Mouse (Mus musculus): ENCODE measurements around the gene Slc35e3.

DNA sequence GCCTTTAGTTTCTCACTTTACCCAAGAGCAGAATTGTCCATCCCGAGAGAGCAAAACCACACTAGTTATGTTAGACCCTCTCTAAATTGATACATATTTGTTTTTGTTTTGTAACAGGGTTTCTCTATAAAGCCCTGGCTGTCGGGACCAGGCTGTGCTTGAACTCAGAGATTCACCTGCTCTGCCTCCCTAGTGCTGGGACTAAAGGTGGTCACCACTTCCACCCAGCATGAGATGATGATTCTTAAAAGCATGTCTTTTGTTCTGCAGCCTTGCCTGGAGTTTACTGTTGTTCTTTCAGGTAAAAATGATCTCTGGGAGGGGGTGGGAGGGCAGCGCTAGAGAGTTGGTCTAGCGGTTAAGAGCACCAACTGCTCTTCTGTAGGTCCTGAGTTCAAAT is 19.8 kb downstream of the Slc35e3 start:
- TF ChIP-seq EP300 (IDR thresholded peaks at IDR 0.05; ENCODE audit: low read depth): no peak
- TF ChIP-seq CTCF (IDR thresholded peaks at IDR 0.05; ENCODE audit: low read depth): no peak

Data from liver, postnatal 0 days (tissue).